Mouse (Mus musculus): ENCODE results near the gene Klc4. TPM values are rescaled to one million over a fixed set of nuclear protein-coding genes. Genes with fewer than 3 reads are reported as not detected.

Gene Klc4
- polyA plus RNA-seq, 1 experiment from 2014 or later, result 29.1 TPM

DNA sequence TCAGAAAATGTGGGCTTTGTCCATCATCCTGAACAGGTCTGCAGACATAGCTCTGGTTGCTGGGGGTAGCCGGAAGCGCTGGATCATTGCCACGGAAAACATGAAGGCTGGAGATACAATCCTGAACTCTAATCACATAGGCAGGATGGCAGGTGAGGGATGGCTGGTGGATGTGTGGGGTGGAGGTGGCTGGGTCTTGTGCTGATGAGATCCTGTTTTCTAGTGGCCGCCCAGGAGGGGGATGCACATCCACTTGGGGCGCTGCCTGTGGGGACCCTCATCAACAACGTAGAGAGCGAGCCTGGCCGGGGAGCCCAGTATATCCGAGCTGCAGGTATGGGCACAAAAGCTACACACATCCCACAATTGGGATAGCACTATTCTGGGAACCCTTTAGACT is 2.6 kb upstream of the Klc4 start:
- Histone ChIP-seq H3K4me1 (peaks cover 62% of the 10 kb centered on the region), H3K27ac (no peak overlapping the region), H3K9me3 (no peaks in the 10 kb centered on the region), H3K36me3 (replicated peaks) (peaks cover 35% of the 10 kb centered on the region), H3K4me3 (no peak overlapping the region), H3K27me3 (ENCODE audit: poor library complexity, severe bottlenecking) (no peaks in the 10 kb centered on the region)
- 90% methylated on average over 9 of the region's 9 CpGs for WGBS
- no peak for DNase-seq (ENCODE audit: extremely low spot score, low spot score)

DNA sequence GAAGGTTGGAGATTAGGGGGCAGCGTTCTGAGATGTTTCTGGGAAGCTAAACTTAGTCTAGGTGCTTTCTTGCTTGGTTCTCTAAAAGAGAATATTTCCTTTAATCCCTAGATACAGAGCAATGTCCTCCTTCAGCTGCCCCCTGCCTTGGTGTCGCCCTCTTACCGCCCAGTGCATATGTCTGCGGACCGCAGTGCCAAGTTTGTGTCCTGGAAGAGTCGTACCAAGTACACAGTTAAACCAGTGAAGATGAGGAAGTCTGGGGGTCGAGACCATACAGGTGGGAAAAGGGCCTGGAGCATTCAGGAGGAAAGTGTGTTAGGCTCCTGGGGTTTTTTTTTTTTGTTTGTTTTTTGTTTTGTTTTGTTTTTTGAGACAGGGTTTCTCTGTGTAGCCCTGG is 1.5 kb upstream of the Klc4 start:
- DNase-seq (ENCODE audit: extremely low spot score, low spot score), result no peak
- Histone ChIP-seq H3K4me1 (peaks cover 56% of the 10 kb centered on the region), H3K9me3 (no peaks in the 10 kb centered on the region), H3K36me3 (replicated peaks) (peaks cover 23% of the 10 kb centered on the region), H3K4me3 (peak overlapping the region; percentile 87), H3K27me3 (ENCODE audit: poor library complexity, severe bottlenecking) (no peaks in the 10 kb centered on the region), H3K27ac (no peak overlapping the region)
- WGBS, result 89% methylated on average over 7 of the region's 7 CpGs

DNA sequence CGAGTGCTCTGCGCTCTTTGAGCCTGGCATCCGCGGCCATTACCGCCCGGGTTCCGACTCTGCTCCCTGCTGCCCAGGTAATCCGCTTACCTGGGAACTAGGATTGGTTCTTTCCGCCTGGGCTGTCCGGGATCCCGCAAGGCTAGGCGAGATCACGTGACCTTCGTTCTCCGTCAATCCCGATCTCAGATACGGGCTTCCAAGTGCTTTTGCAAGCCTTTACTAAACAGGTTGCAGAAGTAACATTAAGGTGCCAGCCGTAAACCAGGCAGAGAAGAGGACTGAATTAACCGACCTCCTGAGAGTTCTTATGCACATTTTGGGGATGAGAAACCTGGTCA is 470 bp upstream of the Klc4 start:
- Histone ChIP-seq H3K27me3 (ENCODE audit: poor library complexity, severe bottlenecking) (no peaks in the 10 kb centered on the region), H3K4me3 (peak overlapping the region; percentile 87), H3K4me1 (peaks cover 46% of the 10 kb centered on the region), H3K27ac (peak overlapping the region; percentile 92), H3K9me3 (no peaks in the 10 kb centered on the region), H3K36me3 (replicated peaks) (peaks cover 27% of the 10 kb centered on the region)
- WGBS, result under 1% methylated on average over 19 of the region's 19 CpGs
- no peak for DNase-seq (ENCODE audit: extremely low spot score, low spot score)

DNA sequence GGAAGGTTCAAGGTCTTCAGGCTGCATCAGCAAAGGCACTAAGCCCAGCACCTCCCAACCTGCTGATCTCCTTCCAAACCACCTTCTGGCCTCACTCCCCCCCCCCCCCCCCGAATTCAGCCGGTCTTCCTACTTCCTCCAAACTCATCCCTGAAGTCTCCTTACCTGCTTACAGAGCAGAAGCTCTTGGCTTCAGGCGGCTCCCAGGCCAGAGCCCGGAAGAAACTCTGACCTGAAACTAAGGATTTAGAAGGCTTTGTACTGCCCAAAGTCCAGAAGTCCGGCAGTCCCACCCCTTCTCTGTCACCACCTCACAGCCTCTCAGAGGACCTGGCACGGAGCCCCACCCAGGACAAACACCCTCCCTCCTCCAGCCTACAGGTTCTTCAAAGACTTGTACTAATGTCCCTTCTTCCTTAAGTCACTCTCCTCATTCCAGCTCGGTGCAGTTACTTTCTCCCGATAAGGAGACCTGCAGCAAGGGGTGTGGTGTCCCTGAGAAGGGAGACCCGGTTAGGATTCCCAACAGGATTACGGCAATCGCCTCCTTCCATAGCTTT is 826 bp downstream of the Klc4 start:
- peaks cover 34% of the 10 kb centered on the region for H3K4me1 ChIP-seq
- H3K27me3 ChIP-seq (ENCODE audit: poor library complexity, severe bottlenecking), result no peaks in the 10 kb centered on the region
- 7% methylated on average over 11 of the region's 11 CpGs for whole genome bisulfite sequencing
- H3K36me3 ChIP-seq (replicated peaks), result peaks cover 40% of the 10 kb centered on the region
- no peaks in the 10 kb centered on the region for H3K9me3 ChIP-seq
- peak overlapping the region; percentile 87 for H3K4me3 ChIP-seq
- H3K27ac ChIP-seq, result peak overlapping the region; percentile 92
- DNase-seq (ENCODE audit: extremely low spot score, low spot score), result no peak

DNA sequence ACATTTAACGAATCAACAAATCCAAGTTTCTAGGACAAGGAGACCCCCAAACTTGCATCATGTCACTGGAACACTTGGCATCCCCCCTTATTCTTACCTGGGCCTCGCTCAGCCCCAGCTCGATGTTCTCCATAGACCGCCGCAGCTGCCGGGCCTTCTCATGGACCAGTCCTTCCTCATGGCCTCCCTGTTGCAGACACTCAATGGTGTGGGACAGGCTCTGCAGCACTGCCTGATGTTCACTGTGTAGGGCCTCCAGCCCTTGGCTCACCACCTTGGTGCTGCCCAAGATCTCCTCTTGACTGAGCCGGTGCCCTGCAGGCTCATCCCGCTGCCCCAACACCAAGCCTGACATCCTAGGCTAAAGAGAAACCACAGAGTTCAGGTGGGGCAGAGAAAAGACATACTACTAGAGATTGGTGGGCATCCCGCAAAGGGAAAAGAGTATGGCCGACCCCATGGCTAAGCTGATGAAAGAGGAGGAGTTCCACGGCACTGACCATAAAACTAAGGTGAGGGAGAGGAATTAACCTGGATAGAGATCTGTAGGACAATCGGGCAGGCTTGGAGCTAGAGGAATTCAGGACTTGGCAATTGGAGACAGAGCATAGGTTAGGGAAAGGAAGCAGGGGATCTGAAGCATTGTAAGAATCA is 1.5 kb downstream of the Klc4 start:
- WGBS, result 89% methylated on average over 12 of the region's 12 CpGs
- no peak for DNase-seq (ENCODE audit: extremely low spot score, low spot score)
- H3K27me3 ChIP-seq (ENCODE audit: poor library complexity, severe bottlenecking), result no peaks in the 10 kb centered on the region
- no peaks in the 10 kb centered on the region for H3K9me3 ChIP-seq
- H3K27ac ChIP-seq, result no peak overlapping the region
- H3K4me3 ChIP-seq, result peak overlapping the region; percentile 87; the same call in 1 of the 2 replicates
- H3K36me3 ChIP-seq (replicated peaks), result peaks cover 46% of the 10 kb centered on the region
- H3K4me1 ChIP-seq, result peaks cover 32% of the 10 kb centered on the region

DNA sequence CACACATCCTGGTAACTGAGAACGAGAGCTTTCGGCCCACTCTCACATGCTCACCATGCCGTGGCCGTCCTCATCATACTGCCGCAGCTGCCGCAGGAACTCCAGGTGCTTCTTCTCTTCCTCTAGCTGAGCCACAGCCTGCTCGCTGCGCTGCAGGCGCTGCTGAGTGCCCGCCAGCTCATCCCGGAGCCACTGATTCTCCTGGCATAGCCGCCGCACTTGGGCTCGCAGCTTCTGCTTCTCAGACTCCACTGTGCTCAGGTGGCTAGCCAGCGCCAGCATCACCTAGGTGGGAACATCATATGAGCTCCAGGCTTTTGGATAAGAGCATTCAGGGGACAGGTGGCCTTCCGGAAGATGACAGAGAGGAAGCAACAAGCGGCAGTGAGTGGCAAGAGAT is 3.8 kb downstream of the Klc4 start:
- H3K9me3 ChIP-seq, result no peaks in the 10 kb centered on the region
- whole genome bisulfite sequencing, result 91% methylated on average over 17 of the region's 17 CpGs
- DNase-seq (ENCODE audit: extremely low spot score, low spot score), result no peak
- H3K27ac ChIP-seq, result no peak overlapping the region
- no peak overlapping the region for H3K4me3 ChIP-seq
- peaks cover 32% of the 10 kb centered on the region for H3K36me3 ChIP-seq (replicated peaks)
- peaks cover 29% of the 10 kb centered on the region for H3K4me1 ChIP-seq
- H3K27me3 ChIP-seq (ENCODE audit: poor library complexity, severe bottlenecking), result no peaks in the 10 kb centered on the region

DNA sequence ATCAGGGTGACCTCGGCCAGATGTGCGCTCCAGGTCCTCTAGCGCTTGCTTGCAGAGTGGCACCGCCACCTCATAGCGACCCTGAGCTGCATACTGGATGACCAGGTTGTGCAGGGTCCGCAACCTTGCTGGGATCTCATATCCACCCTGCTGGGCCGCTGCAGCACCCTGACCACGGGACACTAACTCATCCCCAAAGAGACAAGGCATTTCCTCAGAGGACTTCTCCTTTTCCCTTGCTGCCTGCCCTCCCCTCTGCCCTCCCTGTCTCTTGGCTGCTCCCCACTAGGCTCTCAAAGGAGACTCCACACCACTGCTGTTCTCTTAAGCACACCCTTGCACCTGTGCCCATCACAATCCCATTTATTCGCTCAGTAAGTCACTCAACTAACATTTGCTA is 5.9 kb downstream of the Klc4 start:
- Histone ChIP-seq H3K9me3 (no peaks in the 10 kb centered on the region), H3K4me1 (peaks cover 23% of the 10 kb centered on the region), H3K4me3 (0 out of 2 replicates have a peak overlapping the region, but pooled peaks have one; percentile 2), H3K27me3 (ENCODE audit: poor library complexity, severe bottlenecking) (no peaks in the 10 kb centered on the region), H3K27ac (no peak overlapping the region), H3K36me3 (replicated peaks) (peaks cover 41% of the 10 kb centered on the region)
- DNase-seq (ENCODE audit: extremely low spot score, low spot score), result no peak
- WGBS, result 75% methylated on average over 9 of the region's 9 CpGs

DNA sequence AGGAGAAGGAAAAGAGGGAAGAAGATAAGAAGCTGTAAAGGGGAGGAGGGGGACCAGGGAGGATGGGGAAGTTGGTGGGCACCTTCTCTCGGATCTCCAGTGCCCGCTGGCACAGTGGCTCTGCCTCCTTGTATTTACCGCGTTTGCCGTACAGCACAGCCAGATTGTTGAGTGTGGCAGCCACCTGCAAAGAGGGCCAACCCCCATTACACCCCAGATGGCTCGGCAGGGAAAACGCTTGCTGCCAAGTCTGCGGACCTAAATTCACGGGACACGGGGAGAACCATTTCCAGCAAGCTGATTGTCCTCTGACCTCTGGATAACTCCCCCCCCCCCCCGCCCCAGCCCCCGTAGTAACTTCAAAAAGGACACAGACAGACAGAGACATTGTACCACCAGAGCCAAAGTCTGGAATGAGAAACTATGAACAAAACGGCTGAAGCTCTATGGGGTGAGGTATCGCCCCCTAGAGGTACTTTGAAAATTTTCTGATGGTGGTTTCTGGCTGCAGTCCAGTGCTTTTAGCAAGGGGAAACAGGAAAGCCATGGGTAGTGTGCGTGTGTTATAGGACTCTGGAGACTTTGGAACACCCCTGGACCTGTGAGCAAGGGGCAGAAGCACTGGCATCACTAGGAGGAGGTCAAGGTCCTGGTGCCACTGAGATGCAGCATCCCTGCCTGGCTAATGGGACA is 8.8 kb downstream of the Klc4 start:
- no peak for DNase-seq (ENCODE audit: extremely low spot score, low spot score)

DNA sequence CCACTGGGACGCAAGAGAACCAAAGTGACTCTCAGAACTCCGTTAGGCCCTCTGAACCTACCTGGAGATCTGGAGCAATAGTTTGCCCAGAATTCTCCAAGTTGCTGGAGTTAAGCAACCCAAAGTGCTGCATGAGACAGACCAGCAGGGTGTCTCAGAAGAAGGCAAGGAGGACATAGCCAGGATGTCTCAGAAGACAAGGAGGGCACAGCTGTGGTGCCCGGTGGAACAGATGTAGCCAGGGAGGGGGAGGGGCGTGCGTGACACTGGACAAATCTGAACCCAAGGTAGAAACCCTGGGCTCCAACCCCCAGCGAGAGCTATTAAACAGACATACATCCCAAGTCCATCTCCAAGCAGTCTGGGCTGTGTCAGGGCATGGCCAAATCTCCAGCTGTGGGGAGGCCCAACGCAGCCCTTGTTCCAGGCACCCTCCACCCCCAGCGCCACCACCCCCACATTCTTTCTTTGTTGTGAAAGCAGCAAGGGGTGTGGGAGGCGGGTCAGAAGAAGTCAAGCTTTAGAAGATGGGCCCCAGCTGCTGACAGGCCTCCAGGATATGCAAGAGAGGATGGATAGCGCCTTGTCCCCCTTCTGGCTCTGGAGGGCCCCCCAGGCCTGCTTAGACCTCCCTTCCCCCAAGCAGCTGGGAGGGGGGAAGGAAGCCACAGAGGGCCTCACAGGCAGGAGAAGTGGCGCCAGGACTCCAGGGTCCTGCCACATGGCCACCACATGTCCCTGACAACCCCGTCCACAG is 16.0 kb downstream of the Klc4 start:
- peak overlapping the region; percentile 96 for H3K27ac ChIP-seq
- 9% methylated on average over 12 of the region's 12 CpGs for WGBS
- H3K27me3 ChIP-seq (ENCODE audit: poor library complexity, severe bottlenecking), result no peaks in the 10 kb centered on the region
- H3K9me3 ChIP-seq, result no peaks in the 10 kb centered on the region
- peak overlapping the region; percentile 90 for H3K4me3 ChIP-seq
- H3K36me3 ChIP-seq (replicated peaks), result peaks cover 32% of the 10 kb centered on the region
- DNase-seq (ENCODE audit: extremely low spot score, low spot score), result no peak
- peaks cover 58% of the 10 kb centered on the region for H3K4me1 ChIP-seq

More for the DNA sequence above, 8.8 kb downstream of the Klc4 start:
- no peaks in the 10 kb centered on the region for H3K9me3 ChIP-seq
- WGBS, result 28% methylated on average over 15 of the region's 15 CpGs
- no peaks in the 10 kb centered on the region for H3K27me3 ChIP-seq (ENCODE audit: poor library complexity, severe bottlenecking)
- peak overlapping the region; percentile 22 for H3K4me3 ChIP-seq
- H3K27ac ChIP-seq, result peak overlapping the region; percentile 75
- H3K4me1 ChIP-seq, result peaks cover 13% of the 10 kb centered on the region
- peaks cover 60% of the 10 kb centered on the region for H3K36me3 ChIP-seq (replicated peaks)

DNA sequence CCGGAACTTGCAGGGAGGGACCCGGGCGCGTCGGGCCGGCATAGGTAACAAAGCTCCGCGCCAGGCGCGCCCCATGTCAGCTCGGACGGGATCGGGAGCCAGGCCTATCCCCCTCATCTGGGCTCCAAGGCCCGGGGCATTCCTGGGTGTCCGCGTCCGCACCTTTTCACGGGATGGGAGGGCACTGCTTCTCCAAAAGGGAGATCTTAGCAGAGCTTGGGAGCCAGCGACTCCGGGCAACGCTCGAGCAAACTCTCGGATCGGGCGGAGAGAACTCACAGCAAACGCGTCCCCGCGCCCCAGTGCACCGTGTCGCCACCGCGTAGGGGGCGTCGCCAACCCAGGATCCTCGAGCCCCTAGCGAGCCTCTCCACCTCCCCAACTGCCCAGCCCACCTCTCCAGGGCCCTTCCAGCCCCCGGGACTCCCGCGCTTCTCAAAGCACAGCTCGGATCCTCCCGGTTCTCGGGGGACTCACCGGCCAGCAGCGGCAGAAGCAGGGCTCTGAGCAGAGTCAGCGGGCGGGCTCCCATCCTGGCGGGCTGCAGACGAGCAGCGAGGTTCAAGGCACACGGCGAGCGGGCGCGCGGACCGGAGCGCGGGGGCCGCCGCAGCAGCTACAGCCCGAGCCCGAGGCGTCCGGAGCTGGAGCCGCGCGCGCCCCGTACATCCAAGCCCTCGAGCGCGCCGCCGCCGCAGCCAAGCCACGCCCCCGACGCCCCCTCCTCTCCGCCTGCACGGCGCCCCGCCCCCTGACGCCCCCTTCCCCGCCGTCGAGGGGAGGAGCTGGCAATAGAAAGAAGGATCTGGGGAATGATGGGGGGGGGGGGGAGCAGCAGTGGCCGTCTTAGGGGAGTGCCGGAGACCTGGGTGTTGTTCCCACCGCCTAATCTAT is 16.8 kb downstream of the Klc4 start, which contains the start of gene Ptk7:
TSS of gene Ptk7 (minus strand) at position 714 of the 894 bp plus-strand sequence.
- Histone ChIP-seq H3K36me3 (replicated peaks) (peaks cover 30% of the 10 kb centered on the region), H3K9me3 (no peaks in the 10 kb centered on the region), H3K27me3 (ENCODE audit: poor library complexity, severe bottlenecking) (no peaks in the 10 kb centered on the region), H3K4me1 (peaks cover 66% of the 10 kb centered on the region), H3K4me3 (peak within 1 kb of the TSS; percentile 90), H3K27ac (peak within 1 kb of the TSS; percentile 96)
- under 1% methylated on average over 84 of the region's 90 CpGs for WGBS
- DNase-seq (ENCODE audit: extremely low spot score, low spot score), result peak; percentile 92

DNA sequence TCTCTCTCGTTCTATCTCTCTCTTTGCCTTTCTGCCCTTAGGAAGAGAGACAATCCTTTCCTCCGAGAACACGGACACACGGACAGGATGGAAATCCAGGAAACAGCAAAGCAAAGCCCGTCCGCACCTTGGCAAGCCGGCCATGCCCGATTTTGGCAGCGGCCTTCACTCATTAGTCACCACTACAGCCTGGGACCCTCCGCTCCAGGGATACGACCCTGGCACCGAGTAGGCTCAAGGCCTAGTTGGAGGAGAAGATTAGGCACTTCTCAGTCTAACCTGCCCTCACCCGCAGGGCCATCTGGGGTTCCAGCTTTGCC is 17.4 kb downstream of the Klc4 start:
- peak; percentile 62 for DNase-seq (ENCODE audit: extremely low spot score, low spot score)
- peaks cover 24% of the 10 kb centered on the region for H3K36me3 ChIP-seq (replicated peaks)
- WGBS, result 0% methylated on average over 13 of the region's 13 CpGs
- H3K4me1 ChIP-seq, result peaks cover 72% of the 10 kb centered on the region
- H3K9me3 ChIP-seq, result no peaks in the 10 kb centered on the region
- peak overlapping the region; percentile 90 for H3K4me3 ChIP-seq
- H3K27me3 ChIP-seq (ENCODE audit: poor library complexity, severe bottlenecking), result no peaks in the 10 kb centered on the region
- H3K27ac ChIP-seq, result peak overlapping the region; percentile 96

DNA sequence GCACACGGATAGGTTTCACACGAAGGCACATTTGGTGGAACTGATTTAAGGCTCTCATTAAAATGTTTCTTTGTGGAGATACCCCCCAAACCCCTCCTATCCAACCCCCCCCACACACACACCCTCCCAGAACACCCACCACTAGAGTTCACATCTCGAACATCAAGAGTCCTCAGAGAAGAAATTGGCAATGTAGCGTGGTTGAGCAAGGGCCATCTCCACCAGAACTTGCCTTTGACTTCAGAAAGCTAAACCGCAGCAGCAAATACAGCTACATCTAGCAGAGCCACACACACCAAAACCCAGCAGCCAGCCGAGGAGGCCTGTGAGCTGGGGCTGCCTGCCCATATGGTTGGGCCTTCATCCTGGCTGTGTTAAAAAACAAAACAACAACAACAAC is 18.4 kb downstream of the Klc4 start:
- peaks cover 16% of the 10 kb centered on the region for H3K36me3 ChIP-seq (replicated peaks)
- peak overlapping the region; percentile 96; the same call in 1 of the 2 replicates for H3K27ac ChIP-seq
- no peaks in the 10 kb centered on the region for H3K9me3 ChIP-seq
- H3K4me3 ChIP-seq, result peak overlapping the region; percentile 90
- H3K4me1 ChIP-seq, result peaks cover 82% of the 10 kb centered on the region
- no peak for DNase-seq (ENCODE audit: extremely low spot score, low spot score)
- 72% methylated on average over 6 of the region's 6 CpGs for WGBS
- H3K27me3 ChIP-seq (ENCODE audit: poor library complexity, severe bottlenecking), result no peaks in the 10 kb centered on the region

All from forebrain, embryonic 10.5 days (tissue).